Mouse (Mus musculus) CD4-positive, CD25-positive, alpha-beta regulatory T cell, adult 2 months (primary cell): ENCODE data around the gene Rtp2.
A peak's percentile ranks its signal among the peaks of the same experiment; 100 is the strongest.

Experiments used
- DNase-seq: peaks from one replicate; pipeline ENCODE4 v3.0.0-alpha.2; 2012; ENCODE audit warnings: low read depth, low spot score

Rtp2 gene

GRCm38 (mm10) chr16:23932294-23932693, at the start of gene Rtp2:
Rtp2 (minus strand) TSS chr16:23932394.
- DNase-seq, result no peak

DNA sequence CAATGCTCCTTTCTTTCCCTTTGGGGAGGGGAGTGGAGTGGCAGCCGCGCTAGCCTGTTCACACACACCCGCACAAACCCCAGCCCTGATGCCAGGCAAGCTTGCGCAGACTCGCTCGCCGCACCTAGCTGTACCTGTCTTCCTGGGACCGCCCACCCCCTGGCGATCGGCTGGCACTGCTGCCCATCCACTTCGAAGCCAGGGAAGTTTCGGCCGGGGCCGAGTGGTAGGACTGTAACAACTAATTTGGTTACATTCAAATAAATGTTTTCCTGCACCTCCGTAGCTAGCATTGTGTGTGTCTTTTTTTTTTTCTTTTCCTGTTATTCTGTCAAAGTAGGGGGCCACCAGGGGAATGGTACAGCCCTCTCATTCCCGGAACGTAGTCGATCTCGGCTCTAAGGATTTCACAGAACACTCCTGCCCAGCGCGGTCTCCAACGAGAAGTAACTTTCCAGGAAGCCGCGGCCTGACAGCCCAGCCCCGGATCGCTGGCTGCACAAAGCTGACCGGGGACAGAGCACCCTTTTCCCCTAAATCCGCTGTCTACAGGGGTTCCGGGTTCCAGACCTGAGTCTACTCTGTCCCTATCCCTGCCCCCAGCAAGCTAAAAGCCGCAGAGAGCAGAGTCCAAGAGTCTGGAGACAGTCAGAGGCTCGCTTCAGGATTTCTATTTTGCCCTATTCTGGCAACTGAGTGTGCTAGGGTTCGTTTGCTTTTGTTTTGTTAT, 49.0 kb upstream of the Rtp2 start:
- peak; percentile 45 for DNase-seq

DNA sequence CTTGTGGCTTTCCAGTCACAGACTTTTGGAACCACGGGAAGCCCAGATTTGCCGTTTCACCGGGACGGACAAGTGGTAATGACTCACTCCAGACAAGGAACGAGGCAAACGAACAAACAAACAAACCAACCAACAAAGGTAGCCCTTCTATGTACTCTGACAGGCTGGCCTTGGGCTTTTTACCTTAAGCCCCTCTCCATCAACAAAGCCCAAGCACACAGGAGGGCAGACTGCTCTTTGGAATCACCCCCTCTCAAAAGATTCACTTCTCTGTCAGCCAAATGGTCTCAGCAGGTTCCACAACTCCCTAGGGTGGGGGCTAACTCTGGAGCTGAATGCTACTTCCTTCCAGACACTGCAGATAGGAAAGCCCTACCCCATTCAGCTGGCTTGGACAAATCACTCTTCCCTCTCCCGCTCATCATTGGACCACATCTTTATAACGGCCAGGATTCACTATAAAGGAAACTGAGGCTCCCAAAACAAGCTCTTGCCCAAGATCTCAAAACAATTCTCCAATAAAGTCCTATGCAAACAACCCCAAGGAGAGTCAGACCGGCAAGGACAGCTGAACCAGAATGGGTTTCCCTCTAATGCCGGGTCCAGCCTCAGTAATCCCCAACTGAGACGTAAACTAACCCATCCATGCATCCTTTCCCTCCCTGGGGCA, 48.1 kb upstream of the Rtp2 start:
- DNase-seq, result no peak

- no peak for DNase-seq
Observed at GRCm38 (mm10) chr16:23979446-23979845, 47.3 kb upstream of the Rtp2 start.

DNA sequence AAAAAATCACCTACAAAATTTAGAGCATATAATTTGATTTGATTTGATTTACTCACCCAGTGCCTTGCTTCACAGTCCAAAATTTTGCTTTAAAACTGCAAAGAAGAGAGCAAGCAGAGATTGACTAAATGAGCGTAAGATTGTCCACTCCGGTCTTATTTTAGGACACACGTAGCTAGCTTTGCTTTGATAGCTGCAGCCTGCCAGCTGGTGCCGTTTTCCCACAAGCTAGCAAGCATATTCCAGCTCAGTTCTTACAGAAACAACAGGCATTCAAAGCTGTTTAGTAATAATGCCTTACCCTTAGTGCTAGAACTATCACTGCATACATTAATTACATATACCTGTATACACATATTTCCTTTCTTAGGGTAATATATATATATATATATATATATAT, 46.3 kb upstream of the Rtp2 start:
- no peak for DNase-seq

GRCm38 (mm10) chr16:23977732-23978131, 45.5 kb upstream of the Rtp2 start:
- no peak for DNase-seq

DNA sequence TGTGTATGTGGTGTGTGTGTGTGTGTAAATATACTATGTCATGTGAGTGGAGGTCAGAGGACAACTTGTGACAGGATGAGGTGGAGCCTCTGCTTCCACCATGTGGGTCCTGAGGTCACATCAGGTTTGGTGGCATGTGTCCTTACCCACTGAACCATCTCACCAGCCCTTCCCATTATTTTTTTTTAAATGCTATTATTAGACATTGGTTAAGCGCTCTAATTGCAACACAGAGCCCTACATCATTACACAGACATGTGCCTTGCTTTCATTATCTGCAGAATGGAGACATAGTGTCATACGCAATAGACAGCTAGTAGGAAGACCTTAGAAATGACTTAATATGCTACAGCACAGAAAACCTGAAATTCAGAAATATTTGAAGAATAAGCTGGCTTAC, 44.0 kb upstream of the Rtp2 start:
- no peak for DNase-seq

- no peak for DNase-seq
Observed at GRCm38 (mm10) chr16:23973635-23974367, 41.6 kb upstream of the Rtp2 start.

DNA sequence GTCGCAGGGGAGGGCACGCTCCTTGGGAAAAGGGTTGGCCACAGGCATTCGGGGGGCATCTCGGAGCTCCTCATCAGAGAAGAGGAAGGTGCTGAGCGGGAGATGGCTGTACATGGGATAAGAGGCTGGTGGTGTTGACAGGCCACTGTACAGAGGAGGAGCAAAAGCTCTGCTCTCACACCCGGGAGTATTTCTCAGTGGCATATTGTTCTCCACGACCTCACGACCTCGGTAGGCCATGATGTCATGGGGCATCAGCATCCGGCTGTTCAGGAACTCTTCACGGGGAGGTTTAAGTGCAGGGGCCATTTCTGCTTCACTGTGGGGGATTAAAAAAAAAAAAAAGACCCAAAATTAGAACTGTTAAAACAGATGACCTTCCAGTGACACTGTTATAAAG, 40.7 kb upstream of the Rtp2 start:
- DNase-seq, result no peak

DNA sequence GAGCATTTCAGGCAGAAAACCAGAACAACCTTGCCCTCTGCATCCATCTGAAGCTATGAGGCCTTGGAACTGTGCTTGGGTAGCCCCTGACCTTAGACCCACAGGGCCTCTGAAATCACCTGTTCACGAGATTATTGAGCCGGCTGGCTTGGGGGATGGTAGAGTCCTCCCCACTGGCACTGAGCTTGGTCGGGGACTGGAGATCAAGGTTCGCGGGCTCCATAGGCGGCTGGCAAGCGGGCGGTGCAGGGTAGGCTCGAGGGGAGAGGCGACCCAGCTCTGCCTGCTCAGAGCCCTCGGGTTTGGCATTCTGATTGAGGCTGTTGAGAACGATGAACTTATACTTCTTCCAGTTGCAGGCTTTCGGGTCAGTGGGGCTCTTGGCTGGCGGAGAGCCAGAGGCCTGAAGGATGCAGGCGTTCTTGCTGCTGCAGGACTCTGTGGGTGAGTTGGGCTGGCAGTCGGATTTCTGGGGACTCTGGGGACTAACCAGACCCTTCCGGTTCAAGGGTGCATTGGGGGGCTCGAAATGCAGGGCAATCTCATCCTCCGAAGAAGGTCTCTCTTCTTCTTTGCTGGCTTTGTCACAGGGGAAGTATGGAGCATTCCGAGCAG, 40.0 kb upstream of the Rtp2 start:
- DNase-seq, result no peak

DNA sequence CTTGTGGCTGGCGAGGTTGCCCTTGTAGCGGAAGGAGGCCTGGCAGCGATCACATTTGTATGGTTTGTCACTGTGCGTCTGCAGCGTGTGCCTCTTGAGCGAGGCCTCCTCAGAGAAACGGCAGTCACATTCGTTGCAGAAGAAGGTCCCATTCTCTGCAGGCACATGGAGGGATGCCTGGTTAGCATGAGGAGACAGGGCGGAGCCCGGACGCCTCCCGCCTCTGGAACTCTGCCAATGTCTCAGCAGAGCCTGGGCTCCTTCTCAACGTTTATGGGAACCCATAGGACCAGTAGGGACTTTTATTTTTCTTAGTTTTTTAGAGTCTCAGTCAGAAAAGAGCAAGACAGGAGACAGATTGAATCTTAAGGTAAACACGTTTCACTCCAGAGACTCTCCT, 37.7 kb upstream of the Rtp2 start:
- DNase-seq, result no peak

- DNase-seq, result no peak
Observed at GRCm38 (mm10) chr16:23968888-23969287, 36.7 kb upstream of the Rtp2 start.

- peak; percentile 60 for DNase-seq
Observed at GRCm38 (mm10) chr16:23967301-23967700, 35.1 kb upstream of the Rtp2 start.

DNA sequence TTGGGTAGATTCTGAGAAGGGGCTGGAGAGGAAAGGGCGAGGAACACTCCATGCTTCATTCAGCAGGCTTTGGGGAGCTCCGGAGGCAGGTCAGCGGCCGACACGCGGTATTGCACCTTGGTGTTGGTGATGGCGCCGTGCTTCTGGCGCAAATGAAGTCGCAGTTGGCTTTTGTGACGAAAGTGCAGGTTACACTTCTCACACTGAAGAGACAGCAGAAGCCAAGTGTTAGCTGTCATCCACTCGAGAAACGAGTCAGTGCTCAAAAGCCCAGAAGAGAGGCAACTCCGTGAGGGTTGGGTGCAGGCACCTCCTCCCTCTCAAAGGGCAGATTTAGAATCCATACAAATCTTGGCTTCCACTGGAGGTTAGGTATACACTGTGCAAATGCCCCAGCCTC, 33.9 kb upstream of the Rtp2 start:
- no peak for DNase-seq

DNA sequence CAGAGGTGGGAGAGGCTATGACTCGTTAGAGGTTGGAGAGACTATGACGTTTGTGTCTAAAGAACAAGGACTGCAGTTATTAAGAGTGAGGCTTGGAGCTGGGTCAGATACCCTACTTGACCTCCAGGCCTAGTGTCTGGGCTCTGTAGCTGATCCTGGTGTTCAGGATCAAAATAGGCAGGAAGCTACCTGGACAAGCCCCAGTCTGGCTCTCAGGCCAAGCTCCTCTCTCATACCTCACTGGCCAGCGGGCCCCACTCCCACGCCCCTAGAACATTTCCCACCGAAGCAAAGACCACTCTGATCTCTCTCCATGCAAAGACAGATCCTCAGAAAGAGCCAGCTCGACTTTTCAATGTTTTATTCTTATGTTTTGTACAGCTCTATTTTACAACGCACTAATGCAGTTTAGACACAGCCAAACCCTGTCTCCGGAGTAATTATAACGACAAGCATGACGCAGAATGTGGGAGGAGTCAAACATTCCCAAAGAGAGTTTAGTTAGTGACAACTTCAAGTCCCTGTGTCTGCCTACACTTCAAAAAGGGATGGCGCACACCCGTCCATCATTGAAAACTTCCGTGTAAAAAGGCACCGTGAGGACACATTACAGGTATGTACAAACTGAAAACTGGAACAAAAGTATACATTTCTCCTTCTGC, 32.6 kb upstream of the Rtp2 start:
- no peak for DNase-seq

DNA sequence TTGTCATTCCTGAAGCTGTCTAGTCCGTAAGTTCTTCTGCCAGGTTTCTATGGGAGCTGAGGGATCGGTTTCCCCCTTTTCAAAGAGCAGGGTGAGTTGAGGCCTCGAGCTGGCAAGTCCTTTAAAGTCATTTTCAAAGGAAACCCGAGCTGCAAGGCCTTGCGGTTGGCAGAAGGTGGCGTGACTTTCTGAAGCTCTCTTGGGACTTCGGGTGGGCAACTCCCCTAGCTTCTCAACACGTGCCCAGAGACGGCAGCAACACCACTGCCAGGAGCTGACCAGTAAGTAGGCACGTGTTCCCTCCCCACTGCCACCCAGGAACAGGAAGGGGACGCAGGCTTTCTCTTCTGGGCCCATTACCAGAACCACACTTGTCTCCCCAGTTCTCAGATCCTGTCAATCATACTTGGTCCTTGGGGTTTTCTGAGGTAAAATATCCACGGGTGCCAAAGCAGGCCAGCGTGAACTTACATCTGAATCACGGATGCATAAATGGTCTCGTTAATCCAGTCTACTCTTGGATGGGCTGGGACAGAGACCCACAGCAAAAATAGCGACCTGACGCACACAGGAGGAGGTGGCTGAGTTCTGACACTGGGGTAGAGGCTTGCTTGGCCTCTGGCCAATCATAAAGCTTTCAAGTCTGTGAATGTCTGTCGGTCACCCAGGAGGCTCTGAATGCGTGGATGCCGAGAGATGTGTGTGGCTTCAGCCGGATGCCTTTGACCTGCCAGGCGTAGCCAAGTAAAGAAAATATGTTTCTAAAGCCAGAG, 31.9 kb upstream of the Rtp2 start:
- no peak for DNase-seq

GRCm38 (mm10) chr16:23962401-23962800, 30.2 kb upstream of the Rtp2 start:
- DNase-seq, result peak; percentile 78

- no peak for DNase-seq
Observed at GRCm38 (mm10) chr16:23958938-23959337, 26.7 kb upstream of the Rtp2 start.

DNA sequence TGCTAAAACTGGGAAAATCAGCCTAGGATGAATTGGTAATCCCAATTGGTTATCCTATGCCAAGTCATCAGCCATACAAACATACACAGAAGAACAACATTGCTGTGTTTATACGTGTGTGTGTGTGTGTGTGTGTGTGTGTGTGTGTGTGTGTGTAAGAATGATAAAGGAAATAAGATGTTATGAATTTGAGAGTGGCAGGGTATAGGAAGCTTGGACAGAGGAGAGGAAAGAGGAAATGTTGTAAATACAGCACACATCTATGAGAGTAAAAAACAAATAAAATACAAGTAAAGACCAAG, 21.7 kb upstream of the Rtp2 start:
- no peak for DNase-seq

GRCm38 (mm10) chr16:23953189-23953958, 21.2 kb upstream of the Rtp2 start:
- peak; percentile 72 for DNase-seq
